Mouse (Mus musculus): ENCODE measurements around the gene Got1. TPM values are rescaled to one million over a fixed set of nuclear protein-coding genes. Genes with fewer than 3 reads are reported as not detected.

Gene Got1
- total and polyA plus RNA-seq, 3 experiments, result 131 to 228 (median 176) TPM

GRCm38 (mm10) chr19:43518261-43518660, 6.1 kb downstream of the Got1 start (continued):
- TF ChIP-seq MYC (IDR thresholded peaks at IDR 0.05; ENCODE audit: low read depth, low read length), result no peak
- no peak for TF ChIP-seq ZKSCAN1 (IDR thresholded peaks at IDR 0.05; ENCODE audit: borderline replicate concordance, low read depth, low read length)
- peak; percentile 50; the same call in 1 of the 2 replicates for TF ChIP-seq IRF4 (IDR thresholded peaks at IDR 0.05; ENCODE audit: low read depth, low read length)
- 0 out of 2 replicates have a peak, but pooled peaks have one; percentile 22 for TF ChIP-seq CHD2 (IDR thresholded peaks at IDR 0.05; ENCODE audit: low read length)
- TF ChIP-seq MEF2A (IDR thresholded peaks at IDR 0.05; ENCODE audit: borderline replicate concordance, low read depth, low read length), result no peak
- no peak for TF ChIP-seq POLR2AphosphoS2 (IDR thresholded peaks at IDR 0.05; ENCODE audit: low read depth, low read length)
- TF ChIP-seq ZNF384 (IDR thresholded peaks at IDR 0.05; ENCODE audit: low read depth, low read length), result no peak
- no peak for TF ChIP-seq ZMIZ1 (IDR thresholded peaks at IDR 0.05; ENCODE audit: low read depth, low read length)
- peak; percentile 19; the same call in 1 of the 2 replicates for TF ChIP-seq SIN3A (IDR thresholded peaks at IDR 0.05; ENCODE audit: low read length)
- no peak for TF ChIP-seq RCOR1 (conservative IDR thresholded peaks at IDR 0.05; ENCODE audit: low read depth, low read length)
- peak; percentile 78 for TF ChIP-seq JUND (conservative IDR thresholded peaks at IDR 0.05; ENCODE audit: low read depth, low read length)
- no peak for TF ChIP-seq NELFE (IDR thresholded peaks at IDR 0.05; ENCODE audit: low read depth, low read length)
- TF ChIP-seq E2F4 (IDR thresholded peaks at IDR 0.05; ENCODE audit: insufficient replicate concordance, low read depth, low read length), result no peak

- Histone ChIP-seq H3K4me1 (ENCODE audit: control insufficient read depth in 1 of 2, insufficient read depth in 2 of 2) (peaks cover 20 to 53% of the 10 kb centered on the region in 2 experiments), H3K9ac (ENCODE audit: insufficient read depth, low read depth) (no peak overlapping the region), H3K36me3 (replicated peaks in 1 of 2; ENCODE audit: control insufficient read depth in 1 of 2, insufficient read depth in 1 of 2, low read length in 1 of 2) (peaks cover 38 to 75% of the 10 kb centered on the region in 2 experiments), H3K4me2 (ENCODE audit: insufficient read depth, low read depth, poor library complexity, severe bottlenecking) (peak overlapping the region; percentile 13; the same call in 1 of the 2 replicates), H3K79me2 (replicated peaks; ENCODE audit: control insufficient read depth, extremely low read depth, insufficient read depth, poor library complexity, severe bottlenecking) (peaks cover 97% of the 10 kb centered on the region), H3K4me3 (replicated peaks in 1 of 3; ENCODE audit: low read depth in 2 of 3, low read length in 2 of 3, poor library complexity in 1 of 3) (no peak overlapping the region), H3K27me3 (replicated peaks) (no peaks in the 10 kb centered on the region), H3K27ac (ENCODE audit: insufficient read depth, low read depth) (peak overlapping the region; percentile 68; the same call in 1 of the 2 replicates), H3K9me3 (replicated peaks; ENCODE audit: low read length) (no peaks in the 10 kb centered on the region)
- dilution Hi-C loops (cut with MboI; ENCODE audit: extremely low pct_ligation_motif_present, extremely low pct_unique_long_range_greater_than_20kb, low sequenced_read_pairs), result no loop called here
- TF ChIP-seq SMC3 (IDR thresholded peaks at IDR 0.05; ENCODE audit: low read depth, low read length), result no peak
- TF ChIP-seq TBP (conservative IDR thresholded peaks at IDR 0.05; ENCODE audit: low read depth, low read length), result 0 out of 2 replicates have a peak, but pooled peaks have one; percentile 53
- peak; percentile 68; the same call in 1 of the 2 replicates for TF ChIP-seq MXI1 (IDR thresholded peaks at IDR 0.05; ENCODE audit: low read depth, low read length)
- peak; percentile 92 for TF ChIP-seq JUND (conservative IDR thresholded peaks at IDR 0.05; ENCODE audit: low read depth, low read length)
- TF ChIP-seq JUN (IDR thresholded peaks at IDR 0.05; ENCODE audit: insufficient read depth, low read depth, low read length), result peak; percentile 82
- peak; percentile 93 for TF ChIP-seq ETS1 (conservative IDR thresholded peaks at IDR 0.05; ENCODE audit: low read depth, low read length)
- no peak for TF ChIP-seq E2F4 (IDR thresholded peaks at IDR 0.05; ENCODE audit: insufficient replicate concordance, low read depth, low read length)
- TF ChIP-seq BHLHE40 (IDR thresholded peaks at IDR 0.05; ENCODE audit: low read depth, low read length), result peak; percentile 91
- TF ChIP-seq CHD1 (IDR thresholded peaks at IDR 0.05; ENCODE audit: low read depth, low read length), result no peak
- TF ChIP-seq MEF2A (IDR thresholded peaks at IDR 0.05; ENCODE audit: borderline replicate concordance, low read depth, low read length), result peak; percentile 70; the same call in 1 of the 2 replicates
- TF ChIP-seq KAT2A (IDR thresholded peaks at IDR 0.05; ENCODE audit: insufficient replicate concordance, low read length), result no peak
- TF ChIP-seq ELF1 (IDR thresholded peaks at IDR 0.05; ENCODE audit: low read depth, low read length), result peak; percentile 14; the same call in 1 of the 2 replicates
- TF ChIP-seq IRF4 (IDR thresholded peaks at IDR 0.05; ENCODE audit: low read depth, low read length), result peak; percentile 96
- peak; percentile 75; the same call in 1 of the 2 replicates for TF ChIP-seq MYC (IDR thresholded peaks at IDR 0.05; ENCODE audit: low read depth, low read length)
- peak; percentile 80 for TF ChIP-seq TCF12 (IDR thresholded peaks at IDR 0.05; ENCODE audit: low read depth, low read length)
- peak; percentile 90 for TF ChIP-seq EP300 (IDR thresholded peaks at IDR 0.05; ENCODE audit: low read length)
- TF ChIP-seq SIN3A (IDR thresholded peaks at IDR 0.05; ENCODE audit: low read length), result peak; percentile 45; the same call in 1 of the 2 replicates
- 0 out of 2 replicates have a peak, but pooled peaks have one; percentile 28 for TF ChIP-seq POLR2A (IDR thresholded peaks at IDR 0.05; ENCODE audit: low read depth, low read length)
- peak; percentile 82 for DNase-seq (ENCODE audit: extremely low read depth)
- in situ Hi-C loops (cut with MboI; ENCODE audit: low pct_ligation_motif_present, low pct_unique_long_range_greater_than_20kb, low sequenced_read_pairs), result loop anchor here (25.0 kb wide), 1 partner anchor 244 kb away; the partner anchor contains the start of genes Cox15 and Cutc
Measured at GRCm38 (mm10) chr19:43517808-43518207, 6.6 kb downstream of the Got1 start.
